Mouse (Mus musculus) heart, postnatal 0 days (tissue): Measurements from ENCODE around the gene Rbm47.

Experiments used
- CTCF ChIP-seq: IDR thresholded peaks from 2 replicates; pipeline ENCODE4 v1.5.1; 2016; ENCODE audit warnings: antibody characterized with exemption, control low read depth, low read depth
- EP300 ChIP-seq: IDR thresholded peaks from 2 replicates; pipeline ENCODE4 v1.6.1; 2016; ENCODE audit warnings: antibody characterized with exemption, low read depth

DNA sequence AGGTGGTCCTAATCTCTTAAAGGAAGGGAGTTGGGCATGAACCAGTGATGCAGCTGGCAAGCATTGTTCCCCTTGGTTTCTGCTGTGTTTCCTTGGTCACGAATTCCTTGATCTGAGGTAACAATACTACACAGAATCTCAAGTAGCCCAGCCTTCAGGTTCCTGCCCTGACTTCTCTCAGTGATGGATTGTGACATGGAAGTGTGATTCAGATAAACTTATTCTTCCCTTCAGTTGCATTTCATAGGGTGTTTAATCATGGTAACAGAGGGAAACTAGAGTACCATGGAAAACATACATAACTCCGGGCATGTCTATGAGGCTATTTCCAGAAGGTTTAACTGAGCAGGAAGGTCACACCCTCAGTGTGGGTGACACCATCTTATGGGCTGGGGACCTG lies at the start of gene Rbm47:
- TF ChIP-seq CTCF (no peak), EP300 (no peak)
